Mouse (Mus musculus) kidney, adult 2 months (tissue): Measurements from ENCODE around the gene Camk2d. TPM values are rescaled to one million over a fixed set of nuclear protein-coding genes. Genes with fewer than 3 reads are reported as not detected.

ENCODE experiments used
- DNase-seq: peaks from one replicate; pipeline ENCODE4 v3.0.0; 2021
- H3K27ac ChIP-seq: fragments of 200-500 bp; 2 replicates; pipeline ENCODE4 v1.5.1; 2012; ENCODE audit warnings: low read depth, low read length, control low read depth, inconsistent platforms; ENCODE audit not compliant: insufficient read depth
- H3K27me3 ChIP-seq: fragments of 200-500 bp; replicated peaks from 2 replicates; pipeline ENCODE4 v1.6.1; 2012; ENCODE audit warnings: mild to moderate bottlenecking, moderate library complexity, low read length, inconsistent platforms; ENCODE audit not compliant: control insufficient read depth, insufficient read depth
- H3K36me3 ChIP-seq: fragments of 200-500 bp; 2 replicates; pipeline ENCODE4 v1.6.1; 2012; ENCODE audit warnings: mild to moderate bottlenecking, moderate library complexity, low read length, inconsistent platforms; ENCODE audit not compliant: control insufficient read depth, insufficient read depth
- H3K4me1 ChIP-seq: fragments of 200-500 bp; 2 replicates; pipeline ENCODE4 v1.6.1; 2011; ENCODE audit warnings: low read length; ENCODE audit not compliant: control insufficient read depth, insufficient read depth
- H3K4me3 ChIP-seq: fragments of 200-500 bp; 2 replicates; pipeline ENCODE4 v1.5.1; 2011; ENCODE audit warnings: mild to moderate bottlenecking, low read depth, low read length, control low read depth; ENCODE audit not compliant: insufficient read depth
- CTCF ChIP-seq: fragments of 200-500 bp; conservative IDR thresholded peaks from 2 replicates; pipeline ENCODE4 v1.5.1; 2011; ENCODE audit warnings: low read depth, mild to moderate bottlenecking, control low read depth, low read length, moderate library complexity, mixed read lengths; ENCODE audit not compliant: insufficient read depth, insufficient read length
- POLR2A ChIP-seq: fragments of 200-500 bp; IDR thresholded peaks from one replicate; pipeline ENCODE4 v1.6.1; 2011; ENCODE audit warnings: low read depth, low read length, control low read depth
- WGBS: fragments of 180-500 bp; shearing (Covaris S2); methylation state at CpG from one replicate; pipeline ENCODE4 v1.1.7; 2018; 5-methylcytosine and 5-hydroxymethylcytosine counted together
- polyA plus RNA-seq: library from polyadenylated mRNA; depleted of rRNA; stranded (reverse); fragments of >200 nt; gene quantifications from 2 replicates; pipeline ENCODE4 v1.2.3, GENCODE M21; 2012

Camk2d gene
- polyA plus RNA-seq, 1 experiment = 37.9 TPM

GRCm38 (mm10) chr3:126660575-126660974 is 64.5 kb downstream of the Camk2d start:
- Histone ChIP-seq H3K27me3 (no peaks in the 10 kb centered on the region; the same call in 1 of the 2 replicates), H3K4me3 (no peak overlapping the region), H3K36me3 (no peaks in the 10 kb centered on the region), H3K27ac (peak overlapping the region; percentile 77), H3K4me1 (peaks cover 18% of the 10 kb centered on the region; the same call in 1 of the 2 replicates)
- TF ChIP-seq POLR2A (no peak), CTCF (no peak)
- WGBS = 71% methylated on average over 2 of the region's 2 CpGs
- DNase-seq = no peak

GRCm38 (mm10) chr3:126660986-126661385 is 64.9 kb downstream of the Camk2d start:
- H3K36me3 ChIP-seq = no peaks in the 10 kb centered on the region
- no peak overlapping the region for H3K4me3 ChIP-seq
- H3K27me3 ChIP-seq = no peaks in the 10 kb centered on the region; the same call in 1 of the 2 replicates
- 69% methylated on average over 6 of the region's 6 CpGs for WGBS
- no peak for TF ChIP-seq CTCF
- no peak for TF ChIP-seq POLR2A
- peak overlapping the region; percentile 56; the same call in 1 of the 2 replicates for H3K27ac ChIP-seq
- no peak for DNase-seq
- peaks cover 18% of the 10 kb centered on the region; the same call in 1 of the 2 replicates for H3K4me1 ChIP-seq

DNA sequence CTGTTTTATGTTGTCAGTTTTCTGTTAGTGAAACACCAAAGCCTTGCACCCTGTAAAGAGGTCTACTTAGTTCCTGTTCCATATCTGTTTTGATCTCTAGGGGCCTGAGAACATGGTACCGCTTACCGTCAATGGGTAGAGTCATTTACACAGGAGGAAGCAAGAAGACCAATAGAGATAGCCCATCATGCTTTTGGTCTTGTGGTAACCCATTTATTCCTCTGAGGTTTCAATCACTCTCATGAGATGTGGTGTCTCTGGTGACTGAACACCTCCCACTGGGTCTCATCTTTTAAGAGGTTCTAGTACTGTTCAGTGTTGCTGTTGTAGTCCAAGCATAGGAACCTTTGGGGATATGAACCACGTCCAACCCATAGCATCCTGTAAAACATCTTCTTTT is 65.8 kb downstream of the Camk2d start:
- Histone ChIP-seq H3K27me3 (no peaks in the 10 kb centered on the region; the same call in 1 of the 2 replicates), H3K4me1 (peaks cover 13% of the 10 kb centered on the region; the same call in 1 of the 2 replicates), H3K36me3 (no peaks in the 10 kb centered on the region), H3K27ac (no peak overlapping the region), H3K4me3 (no peak overlapping the region)
- 93% methylated on average over 3 of the region's 3 CpGs for WGBS
- DNase-seq = no peak
- TF ChIP-seq POLR2A (no peak), CTCF (no peak)

- no peaks in the 10 kb centered on the region for H3K36me3 ChIP-seq
- no peak overlapping the region for H3K4me3 ChIP-seq
- H3K27ac ChIP-seq = peak overlapping the region; percentile 47; the same call in 1 of the 2 replicates
- WGBS = 49% methylated on average over 5 of the region's 5 CpGs
- no peak for DNase-seq
- H3K4me1 ChIP-seq = peaks cover 17% of the 10 kb centered on the region; the same call in 1 of the 2 replicates
- no peaks in the 10 kb centered on the region; the same call in 1 of the 2 replicates for H3K27me3 ChIP-seq
- no peak for TF ChIP-seq CTCF
- no peak for TF ChIP-seq POLR2A
Observed at GRCm38 (mm10) chr3:126663436-126663835, 67.3 kb downstream of the Camk2d start.

DNA sequence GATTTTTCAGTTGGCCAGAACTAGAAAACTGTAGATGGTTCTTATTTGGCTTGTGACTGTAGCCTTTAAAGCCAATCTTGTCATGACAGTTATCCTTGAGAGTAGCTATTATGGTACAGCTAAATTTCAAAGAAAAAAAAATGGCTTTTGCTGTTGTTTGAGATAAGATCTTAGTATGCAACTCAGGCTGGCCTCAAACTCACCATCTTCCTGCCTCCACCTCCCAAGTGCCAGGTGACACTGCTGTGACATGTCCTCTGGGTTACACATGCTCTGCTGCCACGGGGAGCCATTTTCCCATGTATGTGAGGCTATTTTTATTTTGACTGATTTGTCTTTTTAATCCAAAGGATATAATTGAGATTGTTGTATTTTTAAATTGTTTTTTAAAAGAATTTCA is 69.8 kb downstream of the Camk2d start:
- no peak for DNase-seq
- no peak for TF ChIP-seq CTCF
- TF ChIP-seq POLR2A = no peak
- H3K27me3 ChIP-seq = no peaks in the 10 kb centered on the region; the same call in 1 of the 2 replicates
- WGBS = 84% methylated on average over 1 of the region's 1 CpGs
- no peak overlapping the region for H3K27ac ChIP-seq
- H3K36me3 ChIP-seq = no peaks in the 10 kb centered on the region
- no peak overlapping the region for H3K4me3 ChIP-seq
- H3K4me1 ChIP-seq = peaks cover 10% of the 10 kb centered on the region

DNA sequence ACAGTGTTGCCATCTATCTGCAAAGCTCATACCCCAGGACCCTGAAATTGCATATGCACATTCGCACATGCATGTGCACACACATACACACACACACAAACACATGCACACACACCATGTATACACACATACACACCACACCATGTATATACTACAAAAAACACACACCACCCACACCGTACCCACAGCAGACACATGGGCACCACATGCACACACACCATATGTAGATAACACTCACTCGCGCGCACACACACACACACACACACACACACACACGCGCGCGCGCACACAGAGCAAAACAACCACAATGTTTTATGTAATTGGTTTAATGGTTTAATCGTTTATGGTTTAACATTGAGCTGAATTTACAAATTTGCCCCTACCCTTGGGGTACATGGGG is 70.9 kb downstream of the Camk2d start:
- peak overlapping the region; percentile 67 for H3K27ac ChIP-seq
- no peak for TF ChIP-seq POLR2A
- no peak for TF ChIP-seq CTCF

DNA sequence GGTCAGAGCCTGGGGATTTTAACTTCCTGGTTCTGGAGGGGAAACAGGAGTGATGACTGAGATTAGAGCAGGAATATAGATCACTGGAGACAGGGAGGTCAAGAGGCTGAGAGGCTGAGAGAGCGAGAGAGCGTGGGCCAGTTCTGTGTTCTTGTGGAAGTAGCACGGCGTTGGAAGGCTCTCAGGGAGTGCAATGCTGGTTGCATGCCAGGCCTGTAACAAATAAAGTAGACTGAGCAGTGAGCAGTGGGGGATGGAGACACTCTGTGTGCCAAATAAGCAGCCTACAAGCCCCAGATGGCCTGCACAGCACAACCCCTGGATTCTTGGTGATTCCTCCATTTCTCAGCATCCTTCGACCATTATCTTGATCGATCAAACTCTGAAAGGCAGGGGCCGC is 71.3 kb downstream of the Camk2d start:
- H3K27ac ChIP-seq = peak overlapping the region; percentile 67
- no peak overlapping the region for H3K4me3 ChIP-seq
- TF ChIP-seq POLR2A (no peak), CTCF (no peak)
- no peaks in the 10 kb centered on the region; the same call in 1 of the 2 replicates for H3K27me3 ChIP-seq
- 37% methylated on average over 7 of the region's 7 CpGs for WGBS
- H3K36me3 ChIP-seq = no peaks in the 10 kb centered on the region
- peaks cover 15% of the 10 kb centered on the region for H3K4me1 ChIP-seq
- DNase-seq = peak; percentile 76

More for the DNA sequence above, 70.9 kb downstream of the Camk2d start:
- H3K4me1 ChIP-seq = peaks cover 15% of the 10 kb centered on the region
- whole genome bisulfite sequencing = 83% methylated on average over 11 of the region's 11 CpGs
- no peak for DNase-seq
- no peak overlapping the region for H3K4me3 ChIP-seq
- H3K27me3 ChIP-seq = no peaks in the 10 kb centered on the region; the same call in 1 of the 2 replicates
- no peaks in the 10 kb centered on the region for H3K36me3 ChIP-seq
